Mouse (Mus musculus): Measurements from ENCODE around the gene Slc16a7. TPM values are rescaled to one million over a fixed set of nuclear protein-coding genes. Genes with fewer than 3 reads are reported as not detected.

Gene Slc16a7
- total RNA-seq, 2 experiments from 2014 or later = 14.4 to 21.4 TPM

DNA sequence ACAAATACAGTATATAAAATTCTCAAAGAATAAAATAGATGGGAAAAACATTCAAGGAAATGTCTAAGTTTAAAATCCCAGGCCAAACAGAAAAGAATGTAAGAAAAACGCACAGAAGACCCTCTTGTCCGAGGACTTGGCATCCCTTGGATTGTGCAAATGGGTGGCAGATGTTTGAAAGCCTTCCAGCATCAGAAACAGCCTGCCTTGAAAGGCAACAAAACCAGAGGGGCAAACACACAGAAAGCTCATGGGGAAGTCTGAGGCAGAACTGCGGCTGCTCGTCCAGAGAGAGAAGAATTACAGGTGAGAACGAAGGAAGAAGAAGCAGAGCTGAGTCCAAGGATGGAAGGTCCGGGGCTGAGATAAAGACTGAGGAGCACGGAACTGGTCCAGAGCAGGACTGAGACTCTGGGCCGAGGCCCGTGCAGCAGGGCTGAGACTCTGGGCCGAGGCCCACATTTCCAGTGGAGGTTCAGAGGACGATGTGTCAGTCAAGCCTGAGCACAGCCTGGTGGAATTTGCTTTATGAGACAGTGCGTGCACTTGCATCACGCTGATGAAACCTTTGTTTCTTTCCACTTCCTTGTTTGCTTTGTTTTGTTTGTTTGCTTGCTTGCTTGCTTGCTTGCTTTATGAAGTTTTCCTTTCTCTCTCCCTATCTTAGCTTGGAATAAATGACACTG is 65.0 kb downstream of the Slc16a7 start:
- ATAC-seq (replicated peaks; ENCODE audit: poor library complexity) = peak; percentile 13; the same call in 1 of the 2 replicates

DNA sequence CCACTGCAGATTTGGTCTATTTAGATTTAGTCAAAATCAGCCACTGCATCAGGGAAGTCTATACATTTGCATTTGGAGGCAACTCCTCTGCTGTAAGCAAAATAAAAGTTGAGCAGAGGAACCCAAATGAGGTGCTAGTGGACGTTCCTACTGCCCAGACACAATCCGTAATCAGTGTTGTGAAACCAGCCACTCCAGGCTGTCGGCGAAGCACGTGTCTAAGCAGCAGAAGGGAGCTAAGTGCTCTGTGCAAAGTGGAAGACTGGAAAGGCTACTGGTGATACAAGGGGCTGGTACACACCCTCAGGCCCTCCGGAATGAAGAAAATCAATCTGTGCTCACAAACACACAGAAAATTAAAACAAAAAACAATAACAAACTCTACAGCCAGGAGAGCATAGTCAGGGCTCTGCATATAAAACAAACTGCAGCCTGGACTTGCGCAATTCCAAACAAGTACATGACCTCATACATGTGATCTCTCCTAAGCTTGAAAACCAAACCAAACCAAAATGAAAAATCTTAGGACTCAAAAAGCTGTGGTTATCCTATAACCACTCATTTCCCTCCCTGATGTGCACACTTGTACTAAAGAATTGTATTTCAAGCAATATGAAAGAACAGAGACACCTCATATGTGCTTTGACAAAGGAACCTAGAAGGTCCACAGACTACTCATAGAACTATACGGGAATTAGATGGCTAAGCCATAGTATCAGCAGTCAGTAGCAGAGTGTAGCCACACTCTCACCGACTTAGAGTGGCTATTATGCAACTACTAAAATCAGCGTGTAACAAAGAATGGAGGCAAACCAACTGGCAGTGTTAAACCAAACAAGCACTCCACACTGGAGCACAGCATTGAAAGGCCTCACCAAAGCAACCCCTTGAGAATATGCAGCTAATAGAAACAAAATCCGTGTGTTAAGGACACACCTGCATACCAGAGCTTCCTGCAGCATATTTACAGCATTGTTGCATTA is 67.5 kb downstream of the Slc16a7 start:
- peak; percentile 43 for ATAC-seq (replicated peaks; ENCODE audit: poor library complexity)

GRCm38 (mm10) chr10:125317317-125317716 is 71.9 kb downstream of the Slc16a7 start:
- ATAC-seq (replicated peaks; ENCODE audit: poor library complexity) = peak; percentile 92

GRCm38 (mm10) chr10:125310855-125311254 is 78.4 kb downstream of the Slc16a7 start:
- no peak for ATAC-seq (replicated peaks; ENCODE audit: poor library complexity)

- ATAC-seq (replicated peaks; ENCODE audit: poor library complexity) = no peak
Observed at GRCm38 (mm10) chr10:125298036-125298435, 91.2 kb downstream of the Slc16a7 start.

DNA sequence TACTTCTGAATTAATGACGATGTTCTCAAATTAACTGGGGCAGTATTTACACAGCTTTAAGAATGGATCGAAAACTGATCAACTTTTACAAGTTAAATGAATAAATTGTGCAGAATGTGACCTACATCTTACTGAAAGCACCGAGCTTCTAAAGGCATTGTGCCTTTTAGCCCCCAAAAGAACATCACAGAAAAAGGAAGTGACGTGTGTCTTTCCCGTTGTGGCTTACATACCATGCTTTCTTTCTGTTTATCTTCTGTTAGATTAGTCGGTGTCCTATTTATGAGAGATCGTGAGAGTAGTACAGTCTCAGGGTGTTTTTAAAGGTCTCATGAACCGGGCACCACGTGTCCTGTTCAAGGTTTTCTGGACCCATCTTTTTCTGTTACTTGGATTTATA is 98.9 kb downstream of the Slc16a7 start:
- ATAC-seq (replicated peaks; ENCODE audit: poor library complexity) = peak; percentile 68

DNA sequence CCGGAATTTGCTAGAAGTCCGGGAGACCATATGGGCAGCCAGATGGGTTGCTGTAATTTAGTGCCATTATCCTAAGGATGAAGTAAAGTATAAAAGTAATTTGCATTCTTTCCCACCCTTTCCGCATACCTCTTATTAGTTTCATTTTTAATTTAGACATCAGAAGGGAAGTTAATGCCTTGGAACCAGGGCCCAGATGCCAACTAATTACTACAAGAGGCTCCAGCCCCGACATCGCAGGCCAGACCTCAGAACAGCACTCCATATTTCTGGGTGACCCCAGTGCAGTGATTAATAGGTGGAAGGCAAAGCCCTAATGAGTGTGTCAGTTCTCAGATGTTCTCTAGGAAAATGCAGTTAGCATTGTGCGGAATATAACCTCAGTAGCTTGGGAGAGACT is 100.7 kb downstream of the Slc16a7 start:
- ATAC-seq (replicated peaks; ENCODE audit: poor library complexity) = no peak

- no peak for ATAC-seq (replicated peaks; ENCODE audit: poor library complexity)
Observed at GRCm38 (mm10) chr10:125285386-125285785, 103.9 kb downstream of the Slc16a7 start.

DNA sequence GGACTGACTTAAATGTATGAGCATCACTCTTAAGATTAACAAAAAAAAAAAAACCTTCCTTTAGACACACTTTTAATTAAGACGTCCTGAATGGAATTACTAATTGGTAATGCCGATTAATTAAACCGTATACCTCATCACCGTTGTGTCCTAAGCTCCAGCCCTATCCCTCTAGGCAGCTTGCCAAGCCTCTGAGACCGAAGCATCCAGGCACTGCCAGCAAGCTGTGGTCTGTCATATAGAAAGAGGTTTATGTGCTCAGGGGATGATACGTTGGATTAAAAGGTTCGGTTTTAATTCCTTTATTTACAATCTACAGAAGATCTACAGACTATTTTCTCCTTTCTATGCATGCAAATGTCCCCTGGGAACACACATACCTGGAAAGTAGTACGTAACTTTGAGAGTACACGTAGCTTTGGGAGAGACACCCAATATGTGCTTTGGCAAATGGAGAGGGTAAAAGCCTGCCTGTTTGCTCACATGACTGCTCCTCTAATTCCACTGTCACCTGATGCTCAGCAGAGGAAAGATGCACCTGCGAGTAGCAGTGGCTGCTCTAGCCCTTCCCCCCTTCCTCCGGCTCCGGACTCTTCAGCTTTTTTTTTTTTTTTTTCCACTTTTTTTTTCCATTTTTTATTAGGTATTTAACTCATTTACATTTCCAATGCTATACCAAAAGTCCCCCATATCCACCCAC is 114.0 kb downstream of the Slc16a7 start:
- ATAC-seq (replicated peaks; ENCODE audit: poor library complexity) = no peak

DNA sequence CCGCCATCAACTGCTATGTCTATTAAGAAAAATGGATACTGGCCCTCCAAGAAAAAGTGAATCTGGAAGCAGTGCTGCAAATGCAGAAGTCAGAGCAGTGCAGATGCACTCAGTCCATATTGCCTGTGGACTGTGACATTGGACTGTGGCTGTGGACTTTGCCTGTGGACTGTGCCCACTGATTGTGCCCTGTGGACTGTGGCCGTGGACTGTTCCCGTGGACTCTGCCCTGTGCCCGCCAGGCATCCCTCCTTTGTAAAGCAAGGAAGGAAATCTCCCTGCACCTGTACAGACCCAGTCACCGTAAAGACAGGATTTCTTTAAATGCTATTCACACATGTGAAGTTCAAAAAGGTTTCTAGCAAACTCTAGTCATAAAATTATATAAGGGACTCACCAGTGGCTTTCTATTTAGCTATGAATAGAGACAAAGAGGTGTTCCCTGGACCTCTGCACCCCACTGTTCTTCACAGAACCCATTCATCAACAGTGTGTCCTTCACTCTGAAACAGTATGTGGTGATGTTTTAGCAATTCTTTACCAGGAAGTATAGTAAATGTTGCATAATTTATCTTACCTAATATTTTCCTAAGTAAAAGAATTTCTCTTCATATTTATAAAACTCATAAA is 114.6 kb downstream of the Slc16a7 start:
- peak; percentile 29; the same call in 1 of the 2 replicates for ATAC-seq (replicated peaks; ENCODE audit: poor library complexity)

DNA sequence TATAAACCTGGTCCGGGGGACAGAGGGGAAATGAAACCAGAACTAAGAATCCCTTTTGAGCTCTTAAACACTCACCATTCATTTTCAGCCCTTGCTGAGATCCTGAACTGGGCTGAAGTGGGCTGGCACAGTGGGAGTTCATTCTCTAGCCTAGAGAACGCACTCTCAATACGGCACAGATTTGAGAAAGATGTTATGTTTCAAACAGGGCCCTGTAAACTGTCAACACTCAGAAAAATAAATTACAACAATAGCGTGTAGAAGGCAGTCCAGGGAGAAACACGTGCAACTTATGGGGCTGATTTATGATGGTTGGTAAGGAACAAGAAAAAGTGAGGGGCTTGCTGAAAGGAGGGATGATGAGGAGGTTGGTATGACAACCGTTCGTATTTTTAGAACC is 115.5 kb downstream of the Slc16a7 start:
- ATAC-seq (replicated peaks; ENCODE audit: poor library complexity) = 0 out of 2 replicates have a peak, but pooled peaks have one; percentile 24

DNA sequence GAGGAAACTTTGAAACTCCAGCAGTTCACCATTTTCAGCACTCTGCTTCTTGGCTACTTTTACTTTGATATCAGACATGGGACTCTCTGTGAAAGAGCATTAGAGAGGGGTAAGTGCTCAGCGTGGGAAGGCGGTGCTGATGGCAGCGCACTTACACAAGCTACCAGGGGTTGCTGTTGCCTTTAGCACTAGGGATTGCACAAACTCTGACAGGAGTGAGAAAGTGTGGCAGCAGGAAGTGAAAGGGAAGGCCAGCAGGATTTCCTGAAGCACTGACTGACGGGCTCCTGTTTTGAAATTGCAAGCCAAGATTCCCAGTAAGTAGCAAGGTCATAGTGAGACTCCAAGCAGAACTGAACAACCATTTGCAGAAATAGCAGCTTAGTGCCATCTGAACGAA is 117.8 kb downstream of the Slc16a7 start:
- peak; percentile 89 for ATAC-seq (replicated peaks; ENCODE audit: poor library complexity)

- no peak for ATAC-seq (replicated peaks; ENCODE audit: poor library complexity)
Observed at GRCm38 (mm10) chr10:125270266-125270665, 119.0 kb downstream of the Slc16a7 start.

DNA sequence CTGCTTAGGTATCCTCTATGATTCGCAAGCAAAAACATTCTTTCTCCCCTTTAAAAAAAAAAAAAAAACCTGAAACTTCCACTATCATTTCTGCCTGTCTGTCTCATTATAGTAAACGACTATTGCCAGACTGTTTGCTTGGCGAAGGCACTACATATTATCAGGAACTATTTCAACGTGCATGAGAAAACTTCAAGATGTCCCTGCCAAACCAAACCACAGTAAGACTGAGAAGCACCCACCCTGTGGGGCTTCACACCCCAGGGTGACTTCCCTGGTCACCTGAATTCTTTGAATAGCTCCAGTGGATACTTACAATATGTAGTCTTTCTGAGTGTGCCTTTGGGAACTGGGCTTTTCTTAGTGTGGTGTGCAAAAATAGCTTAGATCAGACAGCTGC is 122.9 kb downstream of the Slc16a7 start:
- peak; percentile 20 for ATAC-seq (replicated peaks; ENCODE audit: poor library complexity)

GRCm38 (mm10) chr10:125265901-125266300 is 123.4 kb downstream of the Slc16a7 start:
- ATAC-seq (replicated peaks; ENCODE audit: poor library complexity) = peak; percentile 6

DNA sequence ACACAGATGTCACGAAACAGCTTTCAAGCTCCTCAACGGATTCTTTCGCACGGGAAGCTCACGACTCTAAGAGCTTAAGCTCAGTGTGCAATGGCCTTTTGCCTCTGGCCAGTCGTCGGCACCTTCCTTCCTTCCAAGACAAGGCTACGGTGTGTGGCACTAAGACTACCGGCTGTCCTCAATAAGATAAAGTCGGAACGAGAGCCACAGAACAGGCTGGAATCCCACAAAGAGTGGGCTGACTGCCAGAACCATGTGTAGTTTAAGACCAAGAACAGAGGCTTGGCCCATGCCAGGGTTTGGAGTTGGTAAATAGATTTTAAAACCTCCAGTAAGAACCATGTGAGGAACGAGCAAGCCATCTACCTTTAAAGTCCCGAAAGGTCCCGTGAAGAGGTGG is 123.8 kb downstream of the Slc16a7 start:
- ATAC-seq (replicated peaks; ENCODE audit: poor library complexity) = peak; percentile 72

- ATAC-seq (replicated peaks; ENCODE audit: poor library complexity) = peak; percentile 88
Observed at GRCm38 (mm10) chr10:125264938-125265337, 124.3 kb downstream of the Slc16a7 start.

DNA sequence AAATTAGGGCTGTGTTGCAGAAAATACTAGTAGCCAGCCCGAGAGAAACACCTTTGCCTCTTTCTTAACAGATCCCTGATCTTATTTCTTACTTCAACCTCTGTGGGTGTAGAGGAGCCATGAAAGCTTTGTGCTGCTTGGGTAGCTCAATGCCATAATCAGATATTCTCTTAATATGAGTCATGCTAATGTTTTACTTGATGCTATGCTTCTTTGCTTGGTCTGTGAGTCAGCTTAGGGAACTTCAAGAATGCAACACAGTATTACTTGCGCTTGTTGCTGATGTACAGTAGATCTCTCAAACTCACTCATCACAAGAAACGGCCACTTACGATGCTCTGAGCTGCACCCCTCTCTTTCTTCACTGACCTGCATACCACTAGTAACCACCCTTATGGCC is 133.4 kb downstream of the Slc16a7 start:
- no peak for ATAC-seq (replicated peaks; ENCODE audit: poor library complexity)

GRCm38 (mm10) chr10:125214536-125214935 is 174.7 kb downstream of the Slc16a7 start:
- no peak for ATAC-seq (replicated peaks; ENCODE audit: poor library complexity)

- ATAC-seq (replicated peaks; ENCODE audit: poor library complexity) = peak; percentile 95
Observed at GRCm38 (mm10) chr10:125213805-125214204, 175.5 kb downstream of the Slc16a7 start.

DNA sequence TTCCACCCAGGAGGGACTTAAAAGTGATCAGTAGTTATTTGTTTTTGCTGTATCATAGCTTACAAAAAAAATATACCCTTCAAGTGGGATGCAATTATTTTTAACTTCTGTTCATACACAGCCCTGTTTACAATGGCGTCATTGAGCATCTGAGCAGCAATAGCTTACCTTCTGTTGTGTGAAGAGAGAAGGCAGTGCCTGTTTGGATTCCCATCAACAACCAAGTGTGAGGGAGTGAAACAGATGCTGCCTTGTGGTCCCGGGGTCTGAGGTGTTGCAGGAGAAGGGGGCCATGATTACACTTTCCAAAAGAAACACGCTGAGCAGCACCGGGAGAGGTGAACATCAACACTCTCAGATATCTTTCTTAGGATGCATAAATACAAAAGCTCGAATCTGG is 201.7 kb downstream of the Slc16a7 start:
- no peak for ATAC-seq (replicated peaks; ENCODE audit: poor library complexity)

All from megakaryocyte progenitor cell, adult 5-6 weeks (primary cell).